Mouse (Mus musculus) midbrain, embryonic 13.5 days (tissue): Measurements from ENCODE around the gene Dvl1. TPM values are rescaled to one million over a fixed set of nuclear protein-coding genes. Genes with fewer than 3 reads are reported as not detected.
A peak's percentile ranks its signal among the peaks of the same experiment; 100 is the strongest.

ENCODE experiments used
- ATAC-seq: fragments of 200-750 bp; cut with Nextera tagmentation; 2 replicates; pipeline ENCODE4 v1.8.0; 2017; ENCODE audit warnings: mild to moderate bottlenecking, moderate TSS enrichment, moderate library complexity
- H3K27ac ChIP-seq: fragments of 300-500 bp; sonication (generic); 2 replicates; pipeline ENCODE4 v1.5.1; 2015; ENCODE audit warnings: inconsistent platforms, mild to moderate bottlenecking, moderate library complexity
- H3K27me3 ChIP-seq: fragments of 300-500 bp; sonication (generic); 2 replicates; pipeline ENCODE4 v1.6.1; 2015; ENCODE audit warnings: mild to moderate bottlenecking, inconsistent platforms
- H3K36me3 ChIP-seq: fragments of 300-500 bp; sonication (generic); 2 replicates; pipeline ENCODE4 v1.6.1; 2015; ENCODE audit warnings: mild to moderate bottlenecking, inconsistent platforms
- H3K4me1 ChIP-seq: fragments of 300-500 bp; sonication (generic); replicated peaks from 2 replicates; pipeline ENCODE4 v1.6.1; 2015; ENCODE audit warnings: inconsistent platforms
- H3K4me2 ChIP-seq: fragments of 300-500 bp; sonication (generic); replicated peaks from 2 replicates; pipeline ENCODE4 v1.6.1; 2015; ENCODE audit warnings: moderate library complexity, mild to moderate bottlenecking, inconsistent platforms
- H3K4me3 ChIP-seq: fragments of 300-500 bp; sonication (generic); replicated peaks from 2 replicates; pipeline ENCODE4 v1.5.1; 2015; ENCODE audit warnings: mild to moderate bottlenecking, inconsistent platforms
- H3K9ac ChIP-seq: fragments of 300-500 bp; sonication (generic); replicated peaks from 2 replicates; pipeline ENCODE4 v1.6.1; 2015; ENCODE audit warnings: mild to moderate bottlenecking, inconsistent platforms
- H3K9me3 ChIP-seq: fragments of 300-500 bp; sonication (generic); 2 replicates; pipeline ENCODE4 v1.6.1; 2016; ENCODE audit warnings: mild to moderate bottlenecking, inconsistent platforms
- WGBS: fragments of 180-500 bp; shearing (Covaris S2); methylation state at CpG from one replicate; pipeline ENCODE4 v1.1.7; 2015; 5-methylcytosine and 5-hydroxymethylcytosine counted together
- polyA plus RNA-seq: library from polyadenylated mRNA; unstranded; fragments of >200 nt; fragmentation: Nextera tagmentation; extraction: Ambion mirVana; gene quantifications from 2 replicates; pipeline ENCODE4 v1.2.1, GENCODE M21; 2015

The Dvl1 gene
- polyA plus RNA-seq, 1 experiment from 2014 or later: 8.4 TPM

DNA sequence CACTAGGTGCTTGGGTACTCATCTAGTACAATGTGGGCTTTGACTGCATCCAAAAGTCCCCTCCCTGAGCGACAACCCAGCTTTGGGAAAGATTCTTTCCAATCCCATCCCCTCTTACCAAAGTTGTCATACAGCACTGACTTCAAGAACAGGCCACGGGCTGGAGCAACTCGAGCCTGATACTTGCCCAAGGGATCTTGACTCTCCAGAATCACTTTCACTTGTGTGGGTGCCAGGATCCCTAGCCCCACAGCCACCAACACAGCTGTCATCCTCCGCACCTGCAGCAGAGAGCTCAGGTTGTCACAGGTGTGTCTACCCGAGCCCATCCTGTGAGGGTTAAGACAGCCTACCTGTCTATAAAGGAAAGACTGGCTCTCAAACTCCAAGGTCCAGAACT, 42.1 kb downstream of the Dvl1 start:
- no peaks in the 10 kb centered on the region for H3K27me3 ChIP-seq
- 89% methylated on average over 5 of the region's 5 CpGs for WGBS
- peaks cover 56% of the 10 kb centered on the region for H3K36me3 ChIP-seq

GRCm38 (mm10) chr4:155891011-155891471, 43.8 kb downstream of the Dvl1 start:
- Histone ChIP-seq H3K9me3 (no peaks in the 10 kb centered on the region), H3K27me3 (no peaks in the 10 kb centered on the region), H3K4me2 (peak overlapping the region; percentile 99), H3K36me3 (peaks cover 43% of the 10 kb centered on the region), H3K4me3 (peak overlapping the region; percentile 97), H3K9ac (peak overlapping the region; percentile 98), H3K4me1 (peaks cover 49% of the 10 kb centered on the region), H3K27ac (peak overlapping the region; percentile 99; the same call in 1 of the 2 replicates)
- WGBS: 0% methylated on average over 34 of the region's 34 CpGs
- peak; percentile 0; the same call in 1 of the 2 replicates for ATAC-seq

More for the DNA sequence above, 42.1 kb downstream of the Dvl1 start:
- H3K4me2 ChIP-seq: no peak overlapping the region
- ATAC-seq: no peak
- H3K27ac ChIP-seq: no peak overlapping the region
- H3K4me3 ChIP-seq: no peak overlapping the region
- H3K4me1 ChIP-seq: peaks cover 31% of the 10 kb centered on the region
- no peak overlapping the region for H3K9ac ChIP-seq
- no peaks in the 10 kb centered on the region for H3K9me3 ChIP-seq

GRCm38 (mm10) chr4:155891551-155892001, 44.4 kb downstream of the Dvl1 start, which contains the start of the genes Pusl1 and Acap3:
TSS of gene Pusl1 (minus strand) at chr4:155891781.
TSS of gene Acap3 (plus strand) at chr4:155891822.
- ATAC-seq: peak; percentile 85
- WGBS: under 1% methylated on average over 52 of the region's 52 CpGs
- Histone ChIP-seq H3K4me3 (peak within 1 kb of the TSS; percentile 97), H3K4me2 (peak within 1 kb of the TSS; percentile 99), H3K9me3 (no peaks in the 10 kb centered on the region), H3K27me3 (no peaks in the 10 kb centered on the region), H3K27ac (peak within 1 kb of the TSS; percentile 99), H3K9ac (peak within 1 kb of the TSS; percentile 98), H3K4me1 (peaks cover 49% of the 10 kb centered on the region), H3K36me3 (peaks cover 43% of the 10 kb centered on the region)

GRCm38 (mm10) chr4:155892017-155892416, 44.8 kb downstream of the Dvl1 start:
- WGBS: under 1% methylated on average over 48 of the region's 56 CpGs

DNA sequence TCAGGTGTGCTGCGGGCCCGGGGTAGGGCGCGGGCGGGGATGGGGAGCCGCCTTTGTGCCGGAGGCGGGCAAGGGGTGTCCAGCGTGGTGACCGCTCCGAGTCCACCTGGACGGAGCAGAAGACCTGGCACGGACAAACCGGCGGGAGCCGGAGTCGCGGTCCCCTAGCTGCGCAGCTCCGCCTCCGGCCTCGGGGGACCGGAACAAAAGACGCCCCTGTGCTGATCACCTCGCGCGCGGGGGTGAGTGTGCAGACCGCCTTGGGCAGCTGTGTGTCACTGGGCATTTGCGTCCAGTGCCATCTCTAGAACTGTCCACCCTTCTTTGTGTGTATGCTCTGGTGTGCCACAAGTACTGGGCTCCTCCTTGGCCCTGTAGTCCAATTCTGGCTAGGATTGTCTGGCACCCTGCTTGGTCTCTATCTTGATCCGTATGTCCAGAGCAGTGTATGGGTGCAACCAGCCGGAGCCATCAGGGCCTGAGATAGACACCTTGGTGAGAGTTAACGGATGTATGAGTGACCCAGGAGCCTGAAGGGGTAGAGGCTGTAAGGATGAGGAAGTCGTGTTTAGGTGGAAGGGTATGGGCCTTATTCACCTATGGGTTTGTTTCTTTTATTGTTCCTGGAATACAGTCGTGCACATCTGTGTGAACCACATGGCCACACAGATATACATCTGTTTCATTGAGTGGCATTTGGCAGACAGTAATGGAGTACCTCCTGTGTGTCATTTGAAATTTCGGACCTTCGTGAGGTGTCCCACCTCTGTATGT, 45.4 kb downstream of the Dvl1 start:
- peak overlapping the region; percentile 99 for H3K4me2 ChIP-seq
- H3K9ac ChIP-seq: peak overlapping the region; percentile 98
- H3K4me3 ChIP-seq: peak overlapping the region; percentile 97
- no peaks in the 10 kb centered on the region for H3K9me3 ChIP-seq
- H3K27me3 ChIP-seq: no peaks in the 10 kb centered on the region
- WGBS: 5% methylated on average over 37 of the region's 37 CpGs
- H3K27ac ChIP-seq: peak overlapping the region; percentile 99
- peaks cover 39% of the 10 kb centered on the region for H3K36me3 ChIP-seq
- H3K4me1 ChIP-seq: peaks cover 49% of the 10 kb centered on the region
- peak; percentile 59; the same call in 1 of the 2 replicates for ATAC-seq

More at GRCm38 (mm10) chr4:155892017-155892416, 44.8 kb downstream of the Dvl1 start:
- Histone ChIP-seq H3K4me1 (peaks cover 49% of the 10 kb centered on the region), H3K4me3 (peak overlapping the region; percentile 97), H3K9me3 (no peaks in the 10 kb centered on the region), H3K9ac (peak overlapping the region; percentile 98), H3K36me3 (peaks cover 43% of the 10 kb centered on the region), H3K4me2 (peak overlapping the region; percentile 99), H3K27me3 (no peaks in the 10 kb centered on the region), H3K27ac (peak overlapping the region; percentile 99)
- peak; percentile 91 for ATAC-seq

DNA sequence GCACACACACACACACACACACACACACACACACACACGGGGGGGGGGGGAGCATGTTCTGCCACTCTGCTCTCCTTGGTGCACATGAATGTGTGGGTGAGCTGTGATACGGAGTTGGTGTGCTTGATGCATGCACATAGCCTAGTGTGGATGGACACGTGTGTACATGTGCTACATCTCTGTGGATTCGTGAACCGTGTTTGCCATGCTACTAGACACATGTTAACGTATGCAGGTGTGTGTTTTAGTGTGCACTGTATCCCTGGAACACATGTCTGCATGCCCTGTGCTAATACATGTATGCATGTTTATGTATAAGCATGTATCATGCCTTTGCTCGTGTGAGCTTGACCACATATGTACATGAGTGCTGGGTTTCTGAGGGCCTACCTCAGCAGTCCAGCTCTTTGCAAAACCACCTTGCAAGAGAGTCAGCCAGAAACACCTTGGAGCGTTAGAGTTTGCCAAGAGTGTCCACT, 46.0 kb downstream of the Dvl1 start:
- Histone ChIP-seq H3K4me3 (peak overlapping the region; percentile 97), H3K4me2 (peak overlapping the region; percentile 99), H3K4me1 (peaks cover 49% of the 10 kb centered on the region), H3K27ac (no peak overlapping the region), H3K9ac (peak overlapping the region; percentile 98), H3K36me3 (peaks cover 37% of the 10 kb centered on the region), H3K27me3 (no peaks in the 10 kb centered on the region), H3K9me3 (no peaks in the 10 kb centered on the region)
- ATAC-seq: no peak
- 71% methylated on average over 8 of the region's 8 CpGs for WGBS

DNA sequence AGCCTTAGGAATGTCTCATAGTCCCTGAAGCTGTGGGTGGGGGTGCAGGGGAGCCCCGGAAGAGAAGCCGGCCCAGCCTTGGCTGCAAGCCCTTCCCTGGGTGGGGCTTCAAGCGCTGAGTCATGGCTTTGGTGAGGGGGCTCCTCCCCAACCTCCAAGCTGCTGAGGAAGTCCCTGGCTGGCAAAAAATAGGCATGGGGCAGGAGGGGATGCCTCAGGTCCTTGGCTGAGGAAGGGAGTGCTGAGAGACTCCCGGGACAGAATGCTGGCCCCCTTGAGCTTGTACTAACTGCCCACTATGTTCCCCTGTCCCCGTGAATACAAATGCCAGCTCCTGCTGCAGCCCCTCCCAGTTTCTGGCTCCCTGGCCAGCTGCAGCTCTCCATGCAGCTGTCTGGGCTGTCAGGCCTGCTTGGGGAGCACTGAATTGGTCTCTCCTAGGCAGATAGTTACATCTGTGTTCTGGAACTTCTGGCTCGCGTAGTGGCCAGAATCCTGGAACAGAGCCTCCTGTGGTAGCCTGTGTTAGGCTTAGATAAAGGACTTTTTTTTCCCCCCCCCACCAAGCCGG, 47.2 kb downstream of the Dvl1 start:
- Histone ChIP-seq H3K4me3 (peak overlapping the region; percentile 97), H3K36me3 (peaks cover 37% of the 10 kb centered on the region), H3K9ac (peak overlapping the region; percentile 98), H3K27ac (no peak overlapping the region), H3K27me3 (no peaks in the 10 kb centered on the region), H3K9me3 (no peaks in the 10 kb centered on the region), H3K4me2 (peak overlapping the region; percentile 99), H3K4me1 (peaks cover 49% of the 10 kb centered on the region)
- ATAC-seq: no peak
- WGBS: 35% methylated on average over 8 of the region's 8 CpGs

- H3K36me3 ChIP-seq: peaks cover 37% of the 10 kb centered on the region
- no peaks in the 10 kb centered on the region for H3K9me3 ChIP-seq
- H3K27me3 ChIP-seq: no peaks in the 10 kb centered on the region
Measured at GRCm38 (mm10) chr4:155895216-155895615, 48.0 kb downstream of the Dvl1 start.

GRCm38 (mm10) chr4:155895826-155896225, 48.6 kb downstream of the Dvl1 start:
- no peak overlapping the region for H3K27ac ChIP-seq
- no peak overlapping the region for H3K9ac ChIP-seq
- H3K4me1 ChIP-seq: peaks cover 38% of the 10 kb centered on the region
- H3K27me3 ChIP-seq: no peaks in the 10 kb centered on the region
- no peak overlapping the region for H3K4me3 ChIP-seq
- peaks cover 43% of the 10 kb centered on the region for H3K36me3 ChIP-seq
- ATAC-seq: no peak
- no peaks in the 10 kb centered on the region for H3K9me3 ChIP-seq
- peak overlapping the region; percentile 99 for H3K4me2 ChIP-seq
- WGBS: 92% methylated on average over 4 of the region's 4 CpGs

More at GRCm38 (mm10) chr4:155895216-155895615, 48.0 kb downstream of the Dvl1 start:
- Histone ChIP-seq H3K4me3 (peak overlapping the region; percentile 97), H3K4me1 (peaks cover 44% of the 10 kb centered on the region), H3K9ac (peak overlapping the region; percentile 98), H3K27ac (no peak overlapping the region), H3K4me2 (peak overlapping the region; percentile 99)
- WGBS: 34% methylated on average over 6 of the region's 6 CpGs
- ATAC-seq: no peak

- no peak overlapping the region for H3K27ac ChIP-seq
- 98% methylated on average over 12 of the region's 12 CpGs for WGBS
- peaks cover 50% of the 10 kb centered on the region for H3K36me3 ChIP-seq
- H3K4me2 ChIP-seq: no peak overlapping the region
- H3K4me3 ChIP-seq: no peak overlapping the region
- no peak for ATAC-seq
- peaks cover 35% of the 10 kb centered on the region for H3K4me1 ChIP-seq
- H3K9ac ChIP-seq: no peak overlapping the region
- H3K9me3 ChIP-seq: no peaks in the 10 kb centered on the region
- no peaks in the 10 kb centered on the region for H3K27me3 ChIP-seq
Measured at GRCm38 (mm10) chr4:155896461-155896860, 49.3 kb downstream of the Dvl1 start.

- WGBS: 96% methylated on average over 2 of the region's 2 CpGs
- Histone ChIP-seq H3K9me3 (no peaks in the 10 kb centered on the region), H3K9ac (no peak overlapping the region)
Measured at GRCm38 (mm10) chr4:155898318-155898717, 51.1 kb downstream of the Dvl1 start.

GRCm38 (mm10) chr4:155899355-155899754, 52.2 kb downstream of the Dvl1 start:
- Histone ChIP-seq H3K4me2 (no peak overlapping the region), H3K9ac (no peak overlapping the region), H3K27me3 (no peaks in the 10 kb centered on the region), H3K9me3 (no peaks in the 10 kb centered on the region), H3K4me1 (peaks cover 17% of the 10 kb centered on the region), H3K27ac (no peak overlapping the region), H3K4me3 (no peak overlapping the region), H3K36me3 (peaks cover 79% of the 10 kb centered on the region)
- ATAC-seq: no peak
- WGBS: 98% methylated on average over 7 of the region's 7 CpGs

More at GRCm38 (mm10) chr4:155898318-155898717, 51.1 kb downstream of the Dvl1 start:
- peaks cover 28% of the 10 kb centered on the region for H3K4me1 ChIP-seq
- H3K27ac ChIP-seq: no peak overlapping the region
- no peak for ATAC-seq
- peaks cover 68% of the 10 kb centered on the region for H3K36me3 ChIP-seq
- no peaks in the 10 kb centered on the region for H3K27me3 ChIP-seq
- H3K4me3 ChIP-seq: no peak overlapping the region
- no peak overlapping the region for H3K4me2 ChIP-seq
